Mouse (Mus musculus) cerebellum, adult (tissue): ENCODE data around the gene Phf12.

Experiments
- ATAC-seq: cut with Nextera tagmentation; 2 replicates; pipeline ENCODE4 v1.9.2; 2017; ENCODE audit warnings: mild to moderate bottlenecking, moderate library complexity, mixed read lengths; ENCODE audit not compliant: insufficient number of reproducible peaks, low FRiP score, low TSS enrichment

Phf12 gene

GRCm38 (mm10) chr11:77968786-77969185 lies 13.8 kb upstream of the Phf12 start:
- no peak for ATAC-seq

DNA sequence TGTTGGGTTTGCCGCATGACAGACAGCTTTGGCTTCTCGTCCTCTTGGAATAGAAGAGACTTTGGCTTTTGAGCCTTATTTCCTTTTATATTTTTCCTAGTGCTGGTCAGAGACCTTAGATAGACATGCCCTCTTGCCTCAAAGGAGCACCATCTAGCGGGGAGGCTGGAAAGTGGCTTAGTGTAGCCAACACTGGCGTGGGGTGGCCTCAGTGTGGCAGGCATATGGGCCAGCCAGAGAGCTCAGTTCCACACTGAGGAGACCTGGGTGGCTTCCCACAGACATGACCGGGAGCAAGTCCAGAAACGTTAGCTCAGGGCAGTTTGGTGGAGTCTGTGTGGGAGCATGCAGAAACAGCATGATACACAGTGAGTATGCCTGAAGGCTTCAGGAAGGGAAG lies 11.8 kb upstream of the Phf12 start:
- 0 out of 2 replicates have a peak, but pooled peaks have one; percentile 7 for ATAC-seq

DNA sequence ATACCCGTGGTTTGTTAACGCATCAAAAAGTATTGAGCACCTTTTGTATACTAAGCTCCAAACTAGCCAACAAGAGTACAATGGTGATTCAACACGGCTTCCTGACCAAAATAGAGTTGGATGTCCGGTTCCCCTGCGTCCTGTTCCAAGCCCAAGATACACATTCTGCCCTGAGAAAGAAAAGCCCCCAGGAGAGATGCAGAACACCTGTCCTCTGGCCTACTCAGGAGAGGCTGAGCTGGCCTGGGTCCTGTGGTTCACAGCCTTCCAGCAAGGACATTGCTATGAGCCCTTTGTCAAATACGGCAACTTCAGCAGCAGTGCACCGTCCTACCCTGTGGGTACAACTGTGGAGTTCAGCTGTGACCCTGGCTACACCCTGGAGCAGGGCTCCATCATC lies 9.0 kb upstream of the Phf12 start:
- ATAC-seq = no peak

DNA sequence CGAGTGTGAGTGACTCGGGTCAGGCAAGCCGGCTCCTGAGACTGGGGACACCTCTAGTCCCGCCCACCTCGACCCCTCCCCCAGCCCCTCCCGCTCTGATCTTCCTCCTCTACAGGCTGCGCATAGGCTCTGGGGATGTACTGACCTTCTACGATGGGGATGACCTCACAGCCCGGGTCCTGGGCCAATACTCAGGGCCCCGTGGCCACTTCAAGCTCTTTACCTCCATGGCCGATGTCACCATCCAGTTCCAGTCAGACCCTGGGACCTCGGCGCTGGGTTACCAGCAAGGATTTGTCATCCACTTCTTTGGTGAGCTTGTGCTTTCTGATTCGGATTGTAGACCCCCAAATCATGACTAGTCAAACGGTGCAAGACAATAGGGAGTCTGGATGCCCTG lies 8.2 kb upstream of the Phf12 start:
- no peak for ATAC-seq

DNA sequence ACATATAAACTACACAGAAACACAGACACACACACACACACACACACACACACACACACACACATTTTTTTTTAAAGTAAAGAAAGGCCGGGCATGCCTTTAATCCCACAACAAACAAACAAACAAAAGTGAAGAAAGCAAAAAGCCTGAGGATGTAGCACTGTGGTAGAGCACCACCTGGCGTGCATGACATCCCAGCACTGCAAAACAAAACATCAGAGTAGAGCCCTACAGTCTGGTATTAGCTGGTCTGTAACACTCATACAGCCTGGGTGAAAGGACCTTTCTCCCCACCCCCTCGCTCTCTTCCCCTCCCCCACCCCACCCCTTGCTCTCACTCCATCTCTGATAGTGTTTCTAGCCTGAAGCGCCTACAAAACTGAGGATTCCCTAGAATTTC lies 6.7 kb upstream of the Phf12 start:
- no peak for ATAC-seq

GRCm38 (mm10) chr11:77978161-77978560 lies 4.4 kb upstream of the Phf12 start:
- ATAC-seq = no peak

DNA sequence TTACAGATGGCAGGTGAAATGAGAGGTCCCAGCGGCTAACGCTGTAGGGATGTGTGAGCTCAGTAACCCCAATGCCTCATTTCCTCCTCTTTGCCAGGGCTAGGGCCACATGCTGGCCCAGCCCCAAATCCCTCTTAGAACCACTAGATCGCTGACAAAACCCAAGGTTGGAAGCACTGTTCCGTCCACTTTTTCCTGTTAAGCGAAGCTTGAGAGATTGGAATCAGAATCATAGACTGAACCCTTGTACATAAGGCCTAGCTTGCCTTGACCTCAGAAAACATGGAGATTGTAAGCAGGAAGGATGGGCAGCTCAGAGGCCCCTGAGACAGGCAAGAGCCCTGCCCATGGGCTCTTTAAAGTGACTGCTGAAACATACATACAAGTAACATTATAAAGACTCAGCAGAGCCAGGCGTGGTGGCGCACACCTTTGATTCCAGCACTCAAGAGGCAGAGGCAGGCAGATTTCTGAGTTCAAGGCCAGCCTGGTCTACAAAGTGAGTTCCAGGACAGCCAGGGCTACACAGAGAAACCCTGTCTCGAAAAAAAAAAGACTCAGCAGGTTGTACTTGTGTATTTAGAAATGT lies 3.2 kb upstream of the Phf12 start:
- no peak for ATAC-seq

DNA sequence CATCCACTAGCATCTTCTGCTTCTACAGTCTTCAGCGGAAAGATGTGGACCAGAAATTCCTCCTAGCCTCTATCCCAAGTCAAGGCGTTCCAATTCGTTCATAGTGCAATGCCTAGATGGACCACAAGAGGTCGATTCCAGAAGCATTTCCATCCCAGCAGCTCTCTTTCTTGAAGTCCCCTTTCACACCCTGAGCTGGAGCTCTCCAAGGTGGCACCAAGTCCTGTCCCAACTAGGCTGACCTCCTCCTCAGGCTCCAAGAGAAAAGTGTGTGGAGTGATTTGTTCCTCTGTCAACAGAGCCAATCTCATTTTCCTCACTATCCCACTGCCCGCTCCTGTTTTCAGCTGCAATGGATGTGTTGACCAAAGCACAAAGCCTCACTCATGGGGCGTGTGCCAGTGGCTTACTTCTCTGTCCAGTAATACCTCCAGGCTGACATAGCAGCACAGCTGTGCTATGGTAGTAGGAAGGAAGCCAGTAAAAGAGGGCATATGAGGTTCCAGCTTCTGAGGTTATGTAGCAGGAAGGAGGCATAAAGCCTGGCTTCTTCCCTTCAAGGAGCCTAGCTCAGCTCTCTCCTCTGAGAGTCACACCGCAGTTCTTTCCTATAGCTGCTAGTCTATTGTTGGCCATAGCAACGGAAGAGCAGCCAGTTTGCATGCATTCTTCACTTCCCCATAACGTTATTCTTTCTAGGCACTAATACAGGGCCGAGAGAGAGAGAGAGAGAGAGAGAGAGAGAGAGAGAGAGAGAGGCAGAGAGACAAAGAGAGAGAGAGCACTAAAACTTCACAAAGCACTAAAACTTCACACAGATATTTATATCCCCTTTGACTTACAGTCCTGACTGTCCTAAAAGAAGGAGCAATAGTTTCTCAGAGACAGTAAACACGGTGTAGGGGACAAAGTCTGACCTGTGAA lies 2.0 kb upstream of the Phf12 start:
- ATAC-seq = no peak

DNA sequence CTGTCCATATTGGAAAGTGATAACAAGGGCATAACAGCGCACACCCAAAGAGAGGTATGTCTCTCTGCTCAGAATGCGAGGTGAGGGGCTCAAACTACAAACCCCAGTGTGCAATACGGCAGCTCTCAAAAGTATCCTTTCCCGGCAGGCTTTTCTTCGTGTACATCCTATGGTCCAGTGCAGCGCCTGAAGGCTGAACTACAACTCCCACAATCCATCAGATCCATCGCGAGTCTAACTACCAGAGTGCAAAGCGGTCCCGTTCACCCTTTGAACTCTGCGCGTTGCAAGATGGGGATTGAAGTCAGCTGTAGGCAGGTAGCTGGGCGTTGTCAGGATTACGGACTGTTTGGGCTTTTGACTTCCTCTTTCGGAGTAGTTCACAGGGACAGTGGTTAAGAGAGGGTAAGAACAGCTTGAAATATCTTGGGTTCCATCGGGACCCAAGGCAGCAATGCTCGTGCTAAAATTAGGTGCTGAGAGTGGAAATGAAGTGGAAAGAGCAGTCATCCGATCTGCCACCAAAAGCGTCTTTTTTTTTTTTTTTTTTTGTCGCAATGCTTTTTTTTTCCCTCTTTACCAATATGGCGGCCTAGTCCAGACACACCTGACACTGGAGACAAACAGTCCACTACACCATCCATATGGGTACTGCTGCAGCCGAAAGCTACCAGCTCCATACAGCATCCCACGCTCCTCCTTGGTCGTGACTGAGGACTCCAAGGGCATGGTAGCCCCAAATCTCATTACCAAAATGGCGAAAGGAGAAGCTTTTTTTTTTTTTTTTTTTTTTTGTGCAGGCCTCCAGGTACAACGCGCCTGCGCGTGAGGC lies 729 bp upstream of the Phf12 start:
- peak; percentile 76 for ATAC-seq

- ATAC-seq = no peak
These were observed 810 bp downstream of the Phf12 start for GRCm38 (mm10) chr11:77983191-77983936.

DNA sequence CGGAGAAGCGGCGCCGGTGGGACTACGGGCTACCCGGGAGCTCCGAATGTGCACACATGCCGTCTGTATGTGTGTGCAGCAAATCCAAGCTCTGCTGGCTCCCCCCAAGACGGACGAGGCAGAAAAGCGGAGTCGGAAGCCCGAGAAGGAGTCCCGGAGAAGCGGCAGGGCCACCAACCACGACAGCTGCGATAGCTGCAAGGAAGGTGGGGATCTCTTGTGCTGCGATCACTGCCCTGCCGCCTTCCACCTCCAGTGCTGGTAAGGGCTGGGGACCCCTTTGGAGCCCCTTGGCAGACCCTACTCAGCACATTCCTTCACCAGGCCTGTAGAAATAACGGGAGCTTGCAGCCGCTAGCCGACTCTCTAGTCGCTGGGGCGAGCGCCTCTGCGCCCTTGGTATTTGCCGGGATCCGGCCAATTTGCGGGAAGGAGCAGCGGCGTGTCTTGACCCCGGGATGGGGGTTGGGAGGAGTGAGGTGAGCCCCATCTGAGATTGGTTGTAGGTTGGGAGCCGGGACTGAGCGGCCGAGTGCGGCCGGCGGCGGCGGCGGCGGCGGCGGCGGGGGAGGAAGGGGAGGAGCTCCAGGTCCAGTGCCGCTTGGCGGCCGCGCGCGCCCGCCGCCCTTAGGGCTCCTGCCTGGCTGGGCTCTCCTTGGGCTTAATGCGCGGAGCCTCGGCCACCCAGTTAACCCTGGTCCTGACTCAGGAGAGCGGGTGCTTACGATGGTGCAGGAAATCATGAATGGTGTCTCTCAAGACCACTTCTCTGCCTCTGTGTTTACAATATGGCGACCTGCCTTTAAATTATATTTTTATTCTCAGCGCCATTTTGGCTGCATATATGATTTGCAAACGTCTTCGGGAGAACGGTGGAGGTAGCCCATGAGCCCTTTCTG lies 1.6 kb downstream of the Phf12 start:
- ATAC-seq = no peak

GRCm38 (mm10) chr11:77984836-77985231 lies 2.3 kb downstream of the Phf12 start:
- no peak for ATAC-seq

GRCm38 (mm10) chr11:77985541-77986065 lies 3.0 kb downstream of the Phf12 start:
- no peak for ATAC-seq

- ATAC-seq = no peak; the same call in 1 of the 2 replicates
These were observed 6.6 kb downstream of the Phf12 start for GRCm38 (mm10) chr11:77989071-77989690.

GRCm38 (mm10) chr11:77995556-77995955 lies 13.0 kb downstream of the Phf12 start:
- no peak for ATAC-seq

- ATAC-seq = no peak
These were observed 23.9 kb downstream of the Phf12 start for GRCm38 (mm10) chr11:78006446-78006845.

DNA sequence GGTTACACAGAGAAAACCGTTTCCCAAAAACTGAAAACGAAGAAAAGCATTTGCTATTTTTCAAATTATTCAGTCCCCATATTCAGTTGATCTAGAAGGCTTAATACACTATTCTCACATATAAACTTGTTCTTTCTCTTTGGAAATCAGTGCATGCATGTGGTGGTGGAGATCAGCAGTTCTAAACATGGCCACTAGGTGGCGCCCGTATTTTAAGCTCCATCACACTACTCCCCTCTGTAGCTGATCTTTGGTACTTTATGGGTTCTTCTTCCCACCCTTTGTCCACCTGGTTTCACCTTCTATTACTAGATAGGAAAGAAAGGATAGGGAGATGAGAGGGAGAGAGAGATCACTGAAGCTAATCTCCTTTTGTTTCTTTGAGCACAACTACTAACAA lies 37.1 kb downstream of the Phf12 start:
- ATAC-seq = peak; percentile 52; the same call in 1 of the 2 replicates

DNA sequence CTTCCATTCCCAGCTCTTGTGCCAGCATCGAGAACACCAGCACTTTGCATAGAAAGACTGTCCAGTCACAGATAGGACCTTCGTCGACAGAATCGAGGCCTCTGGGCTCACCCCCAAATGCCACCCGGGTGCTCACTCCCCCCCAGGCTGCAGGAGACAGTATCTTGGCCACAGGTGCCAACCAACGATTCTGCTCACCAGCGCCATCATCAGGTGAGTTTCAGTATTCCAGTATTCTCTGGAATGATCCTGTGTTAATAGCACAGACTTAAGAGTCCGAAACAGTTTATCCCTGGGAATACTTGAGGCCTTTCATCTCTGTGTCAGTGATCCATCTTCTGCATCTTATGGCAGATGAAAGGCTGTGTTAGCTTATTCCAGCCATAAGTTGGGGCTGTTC lies 41.1 kb downstream of the Phf12 start:
- no peak for ATAC-seq

DNA sequence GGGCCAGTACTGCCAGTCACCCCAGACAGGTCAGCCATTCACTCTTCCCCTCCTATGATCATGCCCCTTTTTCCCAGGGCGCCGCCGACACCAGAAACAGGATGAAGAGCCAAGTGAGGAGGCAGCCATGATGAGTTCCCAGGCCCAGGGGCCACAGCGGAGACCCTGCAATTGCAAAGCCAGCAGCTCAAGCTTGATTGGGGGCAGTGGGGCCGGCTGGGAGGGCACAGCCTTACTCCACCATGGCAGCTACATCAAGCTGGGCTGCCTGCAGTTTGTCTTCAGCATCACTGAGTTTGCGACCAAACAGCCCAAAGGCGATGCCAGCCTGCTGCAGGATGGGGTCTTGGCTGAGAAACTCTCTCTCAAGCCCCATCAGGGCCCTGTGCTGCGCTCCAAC lies 46.7 kb downstream of the Phf12 start:
- ATAC-seq = no peak
